Mouse (Mus musculus) MEL (cell line): ENCODE results near the gene Smg1. TPM values are rescaled to one million over a fixed set of nuclear protein-coding genes. Genes with fewer than 3 reads are reported as not detected.

ENCODE experiments used
- DNase-seq: peaks from one replicate; pipeline ENCODE4 v3.0.0; 2011; ENCODE audit warnings: low read depth, low spot score
- H3K27ac ChIP-seq: 2 replicates; pipeline ENCODE4 v1.5.1; 2012; ENCODE audit warnings: low read depth, mild to moderate bottlenecking, control low read depth, low read length, moderate library complexity; ENCODE audit not compliant: control insufficient read depth
- H3K27me3 ChIP-seq, 2 experiments: fragments of 150-350 bp in 1 of 2; sonication (generic) in 1 of 2; 2 replicates each; pipeline ENCODE4 v1.6.1; 2012; ENCODE audit warnings: low read length in 2 of 2, mild to moderate bottlenecking in 2 of 2, improper control_type of control experiment in 1 of 2, moderate library complexity in 1 of 2; ENCODE audit not compliant: insufficient read depth in 2 of 2, control insufficient read depth in 1 of 2
- H3K36me3 ChIP-seq, 2 experiments: 2 replicates each; pipeline ENCODE4 v1.6.1; 2012 to 2014; ENCODE audit warnings: low read length in 2 of 2, improper control_type of control experiment in 1 of 2, inconsistent platforms in 1 of 2, mild to moderate bottlenecking in 1 of 2; ENCODE audit not compliant: insufficient read depth in 2 of 2, control insufficient read depth in 1 of 2
- H3K4me1 ChIP-seq, 2 experiments: fragments of 150-350 bp in 1 of 2; sonication (generic) in 1 of 2; 2 replicates each; pipeline ENCODE4 v1.6.1; 2012; ENCODE audit warnings: low read length in 2 of 2, improper control_type of control experiment in 1 of 2, mild to moderate bottlenecking in 1 of 2; ENCODE audit not compliant: insufficient read depth in 2 of 2, control insufficient read depth in 1 of 2
- H3K4me3 ChIP-seq, 2 experiments: fragments of 150-350 bp in 1 of 2; sonication (generic) in 1 of 2; 2 replicates each; pipeline ENCODE4 v1.5.1; 2012; ENCODE audit warnings: low read depth in 2 of 2, low read length in 2 of 2, mild to moderate bottlenecking in 2 of 2, moderate library complexity in 2 of 2, control low read depth in 1 of 2, improper control_type of control experiment in 1 of 2; ENCODE audit not compliant: control insufficient read depth in 1 of 2, insufficient read depth in 1 of 2
- H3K79me2 ChIP-seq: 2 replicates; pipeline ENCODE4 v1.6.1; 2012; ENCODE audit warnings: mild to moderate bottlenecking, low read length, moderate library complexity; ENCODE audit not compliant: control insufficient read depth, poor library complexity, insufficient read depth
- H3K9ac ChIP-seq: 2 replicates; pipeline ENCODE4 v1.6.1; 2012; ENCODE audit warnings: low read depth, mild to moderate bottlenecking, control low read depth, low read length, moderate library complexity; ENCODE audit not compliant: control insufficient read depth, poor library complexity, severe bottlenecking
- H3K9me3 ChIP-seq: fragments of 150-350 bp; sonication (generic); replicated peaks from 2 replicates; pipeline ENCODE4 v1.6.1; 2012; ENCODE audit warnings: mild to moderate bottlenecking, low read length, improper control_type of control experiment, moderate library complexity; ENCODE audit not compliant: insufficient read depth
- CHD1 ChIP-seq: IDR thresholded peaks from 2 replicates; pipeline ENCODE4 v1.6.1; 2012; ENCODE audit warnings: low read depth, mild to moderate bottlenecking, inconsistent platforms, low read length, improper control_type of control experiment
- CHD2 ChIP-seq: IDR thresholded peaks from 2 replicates; pipeline ENCODE4 v1.6.1; 2011; ENCODE audit warnings: low read length, improper control_type of control experiment
- CTCF ChIP-seq, 3 experiments: IDR thresholded peaks in 2 of 3; conservative IDR thresholded peaks in 1 of 3; 2 replicates each; pipeline ENCODE4 v1.5.1; 2011 to 2012; ENCODE audit warnings: low read length in 3 of 3, low read depth in 2 of 3, mild to moderate bottlenecking in 2 of 3, improper control_type of control experiment in 1 of 3, inconsistent platforms in 1 of 3, mixed read lengths in 1 of 3, moderate library complexity in 1 of 3; ENCODE audit not compliant: control insufficient read depth in 1 of 3, insufficient read depth in 1 of 3, poor library complexity in 1 of 3, severe bottlenecking in 1 of 3
- ELF1 ChIP-seq: IDR thresholded peaks from 2 replicates; pipeline ENCODE4 v1.6.1; 2014; ENCODE audit warnings: low read depth, mild to moderate bottlenecking, inconsistent platforms, low read length, improper control_type of control experiment, moderate library complexity
- EP300 ChIP-seq, 2 experiments: IDR thresholded peaks; 2 replicates each; pipeline ENCODE4 v1.6.1; 2011; ENCODE audit warnings: improper control_type of control experiment in 2 of 2, low read length in 2 of 2, low read depth in 1 of 2, mild to moderate bottlenecking in 1 of 2
- GABPA ChIP-seq: IDR thresholded peaks from 2 replicates; pipeline ENCODE4 v1.6.1; 2012; ENCODE audit warnings: low read depth, mild to moderate bottlenecking, inconsistent platforms, low read length, improper control_type of control experiment, moderate library complexity
- GATA1 ChIP-seq: IDR thresholded peaks from 2 replicates; pipeline ENCODE4 v1.6.1; 2011; ENCODE audit warnings: low read depth, low read length, improper control_type of control experiment
- HCFC1 ChIP-seq: IDR thresholded peaks from 2 replicates; pipeline ENCODE4 v1.6.1; 2012; ENCODE audit warnings: low read depth, mild to moderate bottlenecking, inconsistent platforms, low read length, improper control_type of control experiment, moderate library complexity
- JUND ChIP-seq: IDR thresholded peaks from 2 replicates; pipeline ENCODE4 v1.6.1; 2011; ENCODE audit warnings: low read depth, mild to moderate bottlenecking, improper control_type of control experiment, low read length
- KAT2A ChIP-seq: conservative IDR thresholded peaks from 2 replicates; pipeline ENCODE4 v1.6.1; 2012; ENCODE audit warnings: low read depth, low read length, improper control_type of control experiment, inconsistent platforms
- MAX ChIP-seq: IDR thresholded peaks from 2 replicates; pipeline ENCODE4 v1.6.1; 2011; ENCODE audit warnings: low read length, improper control_type of control experiment
- MAZ ChIP-seq: IDR thresholded peaks from 2 replicates; pipeline ENCODE4 v1.6.1; 2012; ENCODE audit warnings: low read depth, mild to moderate bottlenecking, inconsistent platforms, low read length, improper control_type of control experiment
- MEF2A ChIP-seq: IDR thresholded peaks from 2 replicates; pipeline ENCODE4 v1.6.1; 2014; ENCODE audit warnings: low read depth, mild to moderate bottlenecking, inconsistent platforms, low read length, improper control_type of control experiment; ENCODE audit not compliant: poor library complexity, insufficient replicate concordance, severe bottlenecking; ENCODE audit errors: extremely low read depth
- MXI1 ChIP-seq: IDR thresholded peaks from 2 replicates; pipeline ENCODE4 v1.6.1; 2011; ENCODE audit warnings: mild to moderate bottlenecking, low read depth, low read length, improper control_type of control experiment
- MYC ChIP-seq: IDR thresholded peaks from 2 replicates; pipeline ENCODE4 v1.6.1; 2011; ENCODE audit warnings: low read depth, mild to moderate bottlenecking, low read length, improper control_type of control experiment, moderate library complexity
- NRF1 ChIP-seq: IDR thresholded peaks from 2 replicates; pipeline ENCODE4 v1.6.1; 2014; ENCODE audit warnings: low read depth, mild to moderate bottlenecking, inconsistent platforms, low read length, improper control_type of control experiment, moderate library complexity; ENCODE audit not compliant: poor library complexity, insufficient read depth, severe bottlenecking
- POLR2AphosphoS2 ChIP-seq: IDR thresholded peaks from 2 replicates; pipeline ENCODE4 v1.6.1; 2011; ENCODE audit warnings: low read length, improper control_type of control experiment
- POLR2AphosphoS5 ChIP-seq: IDR thresholded peaks from 2 replicates; pipeline ENCODE4 v1.6.1; 2012; ENCODE audit warnings: low read depth, borderline replicate concordance, mild to moderate bottlenecking, inconsistent platforms, low read length, moderate library complexity, mixed read lengths
- RCOR1 ChIP-seq: IDR thresholded peaks from 2 replicates; pipeline ENCODE4 v1.6.1; 2012; ENCODE audit warnings: low read depth, mild to moderate bottlenecking, inconsistent platforms, low read length, improper control_type of control experiment
- SMC3 ChIP-seq: IDR thresholded peaks from 2 replicates; pipeline ENCODE4 v1.6.1; 2011; ENCODE audit warnings: low read depth, low read length, improper control_type of control experiment
- TBP ChIP-seq: IDR thresholded peaks from 2 replicates; pipeline ENCODE4 v1.8.0; 2011; ENCODE audit warnings: low read depth, low read length, improper control_type of control experiment
- TCF12 ChIP-seq: IDR thresholded peaks from 2 replicates; pipeline ENCODE4 v1.6.1; 2014; ENCODE audit warnings: low read depth, mild to moderate bottlenecking, inconsistent platforms, low read length, improper control_type of control experiment, moderate library complexity
- UBTF ChIP-seq: IDR thresholded peaks from 2 replicates; pipeline ENCODE4 v1.6.1; 2012; ENCODE audit warnings: low read depth, mild to moderate bottlenecking, inconsistent platforms, low read length, improper control_type of control experiment, moderate library complexity, borderline replicate concordance; ENCODE audit not compliant: insufficient read depth
- USF1 ChIP-seq: IDR thresholded peaks from 2 replicates; pipeline ENCODE4 v1.6.1; 2014; ENCODE audit warnings: low read depth, mild to moderate bottlenecking, inconsistent platforms, low read length, improper control_type of control experiment, moderate library complexity
- polyA plus RNA-seq, 2 experiments: library from polyadenylated mRNA; stranded (reverse) in 1 of 2; unstranded in 1 of 2; fragments of >175 nt in 1 of 2; fragments of >200 nt in 1 of 2; gene quantifications; 2 replicates each; pipeline versions ENCODE4 v1.2.1 to v1.2.4; 2012; ENCODE audit warnings: low replicate concordance in 2 of 2, low read depth in 1 of 2; ENCODE audit not compliant: insufficient read length in 2 of 2, insufficient read depth in 1 of 2, missing spikeins in 1 of 2
- total RNA-seq: library from RNA; depleted of rRNA; stranded (reverse); fragments of 300-350 nt; gene quantifications from 2 replicates; pipeline ENCODE4 v1.2.3, GENCODE M21; 2012

Gene Smg1
- total and polyA plus RNA-seq, 3 experiments: 24.2 to 49.6 (median 32.6) TPM

- Histone ChIP-seq H3K36me3 (peaks cover 0 to 10% of the 10 kb centered on the region in 2 experiments; a peak in 2 of 4 replicates), H3K4me1 (peaks cover 3 to 15% of the 10 kb centered on the region in 2 experiments; a peak in 3 of 4 replicates), H3K27ac (no peak overlapping the region), H3K9ac (no peak overlapping the region), H3K4me3 (peak overlapping the region in 1 of 2 experiments; percentile 42; a peak in 1 of 4 replicates), H3K27me3 (no peaks in the 10 kb centered on the region), H3K9me3 (no peaks in the 10 kb centered on the region), H3K79me2 (no peaks in the 10 kb centered on the region)
- DNase-seq: peak; percentile 62
- TF ChIP-seq CHD1 (no peak), MAZ (peak; percentile 49; the same call in 1 of the 2 replicates), MXI1 (no peak), KAT2A (no peak), MAX (0 out of 2 replicates have a peak, but pooled peaks have one; percentile 19), POLR2AphosphoS2 (no peak), MYC (0 out of 2 replicates have a peak, but pooled peaks have one; percentile 37), JUND (no peak)
Measured at GRCm38 (mm10) chr7:118279521-118279920, 36.1 kb upstream of the Smg1 start.

DNA sequence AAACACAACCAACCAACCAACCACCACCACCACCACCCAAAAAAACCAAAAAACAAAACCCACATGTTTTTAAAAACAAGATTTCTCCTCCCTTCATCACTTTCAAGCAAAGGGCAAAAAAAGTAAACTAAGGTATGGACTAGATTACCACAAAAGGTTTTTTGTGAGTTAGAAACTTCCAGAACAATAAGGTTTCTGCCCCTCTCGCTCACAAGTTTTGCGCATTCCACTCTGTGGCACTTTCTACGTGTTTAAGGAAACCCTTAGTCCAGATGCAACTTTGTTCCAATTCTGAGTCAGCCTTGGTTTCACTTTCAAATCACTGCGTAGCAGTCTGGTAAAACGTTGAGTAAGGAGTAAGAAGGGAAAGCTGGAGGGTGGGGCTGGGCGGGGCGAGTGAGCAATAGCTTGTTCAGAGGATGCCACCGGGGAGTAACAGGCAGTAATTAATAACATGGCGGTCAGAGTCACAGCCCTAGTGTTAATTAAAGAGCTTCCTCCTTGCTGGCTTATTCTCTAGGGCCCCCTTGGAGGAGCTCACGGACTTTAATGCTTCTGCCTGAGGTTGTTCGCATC, 34.0 kb upstream of the Smg1 start:
- Histone ChIP-seq H3K27me3 (no peaks in the 10 kb centered on the region), H3K4me3 (no peak overlapping the region), H3K27ac (no peak overlapping the region), H3K9me3 (no peaks in the 10 kb centered on the region), H3K36me3 (peaks cover 0 to 8% of the 10 kb centered on the region in 2 experiments; a peak in 2 of 4 replicates)
- no peak for DNase-seq
- TF ChIP-seq UBTF (no peak), USF1 (no peak), TBP (no peak), HCFC1 (no peak), RCOR1 (no peak)
- TF ChIP-seq, all 39 proteins: peak for 0
- Histone ChIP-seq H3K79me2 (no peaks in the 10 kb centered on the region), H3K4me1 (peaks cover 3 to 14% of the 10 kb centered on the region in 2 experiments; a peak in 3 of 4 replicates), H3K9ac (no peak overlapping the region)

DNA sequence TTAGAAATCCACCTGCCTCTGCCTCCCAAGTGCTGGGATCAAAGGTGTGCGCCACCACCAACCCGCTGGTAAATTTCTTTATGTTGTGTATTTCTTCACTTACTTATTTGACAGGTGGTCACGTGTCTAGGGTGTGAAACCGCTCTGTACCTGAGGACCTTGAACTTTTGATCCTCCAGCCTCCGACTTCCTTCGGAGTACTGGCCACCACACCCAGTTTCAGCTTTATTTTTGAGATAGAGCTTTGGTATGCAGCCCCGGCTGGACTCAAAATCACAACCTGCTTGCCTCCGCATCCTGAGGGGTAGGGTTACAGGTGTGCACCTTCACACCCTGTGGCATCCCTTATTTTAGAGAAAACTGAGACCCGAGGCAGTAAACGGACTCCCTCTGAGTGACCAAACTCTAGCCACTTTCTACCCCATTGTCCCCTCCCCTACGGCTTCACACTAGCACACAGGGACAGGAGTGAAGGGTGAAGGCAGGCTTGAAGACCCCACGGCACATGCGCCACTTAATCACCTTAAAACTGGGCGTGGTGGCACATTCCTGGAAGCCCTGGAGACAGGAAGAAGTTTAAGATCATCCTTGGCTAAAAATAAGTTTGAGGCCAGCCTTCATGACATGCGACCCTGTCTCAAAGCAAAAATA, 33.3 kb upstream of the Smg1 start:
- DNase-seq: no peak
- Histone ChIP-seq H3K9ac (no peak overlapping the region), H3K27me3 (no peaks in the 10 kb centered on the region), H3K79me2 (no peaks in the 10 kb centered on the region), H3K27ac (no peak overlapping the region), H3K4me1 (peaks cover 3 to 14% of the 10 kb centered on the region in 2 experiments; a peak in 3 of 4 replicates), H3K9me3 (no peaks in the 10 kb centered on the region), H3K4me3 (no peak overlapping the region), H3K36me3 (peaks cover 0 to 8% of the 10 kb centered on the region in 2 experiments; a peak in 2 of 4 replicates)
- TF ChIP-seq POLR2AphosphoS5 (no peak), KAT2A (no peak), CTCF (IDR thresholded peaks at IDR 0.05 in 2 of 3, conservative IDR thresholded peaks at IDR 0.05 in 1 of 3; ENCODE audit: control insufficient read depth in 1 of 3, insufficient read depth in 1 of 3, low read depth in 2 of 3, low read length in 3 of 3, poor library complexity in 1 of 3, severe bottlenecking in 1 of 3) (no peak), MAZ (no peak), ELF1 (no peak), TCF12 (no peak), EP300 (IDR thresholded peaks at IDR 0.05; ENCODE audit: low read depth in 1 of 2, low read length in 2 of 2) (no peak), CHD2 (no peak), NRF1 (no peak), MEF2A (no peak), GABPA (no peak), GATA1 (no peak), UBTF (no peak), SMC3 (no peak)
